Mouse (Mus musculus) cortical plate, adult 2 months (tissue): ENCODE data around the gene Add3.

Source experiments
- CTCF ChIP-seq: fragments of 200-500 bp; IDR thresholded peaks from 2 replicates; pipeline ENCODE4 v1.5.1; 2011; ENCODE audit warnings: mild to moderate bottlenecking, control low read depth, low read length; ENCODE audit not compliant: insufficient read depth; ENCODE audit errors: extremely low read depth
- POLR2A ChIP-seq: fragments of 200-500 bp; IDR thresholded peaks from 2 replicates; pipeline ENCODE4 v1.6.1; 2011; ENCODE audit warnings: mild to moderate bottlenecking, low read length, control low read depth; ENCODE audit not compliant: insufficient read depth; ENCODE audit errors: extremely low read depth

DNA sequence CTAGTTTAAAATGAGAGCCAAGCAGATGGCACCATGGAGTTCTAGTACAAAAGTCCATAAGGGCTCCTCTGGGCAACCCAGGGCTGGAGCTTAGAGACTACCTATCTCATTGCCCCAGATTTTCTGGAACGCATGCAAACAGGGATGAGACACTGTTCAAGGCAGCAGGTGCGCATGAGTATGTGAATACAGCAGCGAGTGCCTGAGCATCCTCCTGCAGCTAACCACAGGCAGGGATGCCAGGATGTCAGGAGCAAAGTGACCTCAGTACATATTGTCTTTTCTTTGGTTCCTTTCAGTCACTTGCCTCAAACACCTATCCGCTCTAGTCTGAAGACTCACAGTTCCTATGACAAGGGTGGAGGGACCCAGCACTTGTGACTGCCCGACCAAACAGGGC, 49.6 kb upstream of the Add3 start:
- no peak for TF ChIP-seq CTCF
- TF ChIP-seq POLR2A = no peak
